Mouse (Mus musculus) E14TG2a.4 (cell line): ENCODE data around the gene Lemd1.

ENCODE experiments used
- H3K27me3 ChIP-seq: 2 replicates; pipeline ENCODE4 v1.6.1; 2014; ENCODE audit warnings: low read length, control low read depth; ENCODE audit not compliant: insufficient read depth
- H3K36me3 ChIP-seq: 2 replicates; pipeline ENCODE4 v1.6.1; 2014; ENCODE audit warnings: low read length, control low read depth; ENCODE audit not compliant: insufficient read depth
- H3K4me1 ChIP-seq: replicated peaks from 2 replicates; pipeline ENCODE4 v1.6.1; 2014; ENCODE audit warnings: low read depth, low read length, control low read depth
- H3K4me3 ChIP-seq: replicated peaks from 2 replicates; pipeline ENCODE4 v1.5.1; 2014; ENCODE audit warnings: mild to moderate bottlenecking, low read length
- H3K9me3 ChIP-seq: 2 replicates; pipeline ENCODE4 v1.6.1; 2014; ENCODE audit warnings: low read length, control low read depth
- CTCF ChIP-seq: conservative IDR thresholded peaks from 2 replicates; pipeline ENCODE4 v1.5.1; 2014; ENCODE audit warnings: low read length
- NANOG ChIP-seq: IDR thresholded peaks from 2 replicates; pipeline ENCODE4 v1.6.1; 2014; ENCODE audit warnings: borderline replicate concordance, low read length, mixed read lengths
- POU5F1 ChIP-seq: IDR thresholded peaks from 2 replicates; pipeline ENCODE4 v1.6.1; 2014; ENCODE audit warnings: low read length, borderline replicate concordance

Lemd1 gene

GRCm38 (mm10) chr1:132188442-132189066 is 2.7 kb upstream of the Lemd1 start:
- Histone ChIP-seq H3K4me3 (no peak overlapping the region), H3K36me3 (no peaks in the 10 kb centered on the region), H3K4me1 (peaks cover 62% of the 10 kb centered on the region), H3K9me3 (no peaks in the 10 kb centered on the region), H3K27me3 (peaks cover 68% of the 10 kb centered on the region)
- TF ChIP-seq CTCF (no peak), POU5F1 (no peak), NANOG (no peak)

- Histone ChIP-seq H3K36me3 (no peaks in the 10 kb centered on the region), H3K9me3 (no peaks in the 10 kb centered on the region), H3K4me3 (peak overlapping the region; percentile 88), H3K27me3 (peaks cover 69% of the 10 kb centered on the region), H3K4me1 (peaks cover 67% of the 10 kb centered on the region)
- TF ChIP-seq NANOG: no peak
- no peak for TF ChIP-seq CTCF
Observed at GRCm38 (mm10) chr1:132189231-132189630, 2.0 kb upstream of the Lemd1 start.

GRCm38 (mm10) chr1:132190040-132190513 is 1.2 kb upstream of the Lemd1 start:
- Histone ChIP-seq H3K27me3 (peaks cover 69% of the 10 kb centered on the region), H3K36me3 (no peaks in the 10 kb centered on the region), H3K4me1 (peaks cover 75% of the 10 kb centered on the region), H3K9me3 (no peaks in the 10 kb centered on the region), H3K4me3 (peak overlapping the region; percentile 88)
- TF ChIP-seq POU5F1: no peak
- no peak for TF ChIP-seq NANOG
- TF ChIP-seq CTCF: no peak

GRCm38 (mm10) chr1:132190621-132191092 is 574 bp upstream of the Lemd1 start:
- H3K9me3 ChIP-seq: no peaks in the 10 kb centered on the region
- H3K36me3 ChIP-seq: no peaks in the 10 kb centered on the region
- peak overlapping the region; percentile 88 for H3K4me3 ChIP-seq
- peaks cover 81% of the 10 kb centered on the region for H3K4me1 ChIP-seq
- TF ChIP-seq NANOG: no peak
- TF ChIP-seq POU5F1: no peak
- no peak for TF ChIP-seq CTCF
- peaks cover 69% of the 10 kb centered on the region for H3K27me3 ChIP-seq

GRCm38 (mm10) chr1:132191786-132192680 is 802 bp downstream of the Lemd1 start:
- Histone ChIP-seq H3K36me3 (no peaks in the 10 kb centered on the region), H3K4me3 (peak overlapping the region; percentile 88), H3K4me1 (peaks cover 88% of the 10 kb centered on the region), H3K9me3 (no peaks in the 10 kb centered on the region), H3K27me3 (peaks cover 63% of the 10 kb centered on the region)
- TF ChIP-seq CTCF (0 out of 2 replicates have a peak, but pooled peaks have one; percentile 8), NANOG (no peak), POU5F1 (no peak)

- peaks cover 51% of the 10 kb centered on the region for H3K27me3 ChIP-seq
- H3K4me1 ChIP-seq: peaks cover 88% of the 10 kb centered on the region
- no peaks in the 10 kb centered on the region for H3K9me3 ChIP-seq
- H3K36me3 ChIP-seq: peaks cover 4% of the 10 kb centered on the region; the same call in 1 of the 2 replicates
- H3K4me3 ChIP-seq: peak overlapping the region; percentile 2
- no peak for TF ChIP-seq POU5F1
- no peak for TF ChIP-seq NANOG
- TF ChIP-seq CTCF: no peak
Observed at GRCm38 (mm10) chr1:132193806-132194205, 2.6 kb downstream of the Lemd1 start.

- Histone ChIP-seq H3K27me3 (peaks cover 43% of the 10 kb centered on the region), H3K4me1 (peaks cover 89% of the 10 kb centered on the region), H3K36me3 (peaks cover 7% of the 10 kb centered on the region), H3K4me3 (peak overlapping the region; percentile 78; the same call in 1 of the 2 replicates), H3K9me3 (no peaks in the 10 kb centered on the region)
- TF ChIP-seq CTCF (no peak), POU5F1 (no peak), NANOG (no peak)
Observed at GRCm38 (mm10) chr1:132194624-132195023, 3.4 kb downstream of the Lemd1 start.

GRCm38 (mm10) chr1:132195100-132195499 is 3.9 kb downstream of the Lemd1 start:
- Histone ChIP-seq H3K4me3 (peak overlapping the region; percentile 78), H3K4me1 (peaks cover 89% of the 10 kb centered on the region), H3K9me3 (no peaks in the 10 kb centered on the region), H3K36me3 (peaks cover 7% of the 10 kb centered on the region), H3K27me3 (peaks cover 39% of the 10 kb centered on the region)
- no peak for TF ChIP-seq NANOG
